Mouse (Mus musculus) lung, postnatal 0 days (tissue): ENCODE results near the gene Mark2. TPM values are rescaled to one million over a fixed set of nuclear protein-coding genes. Genes with fewer than 3 reads are reported as not detected.

Experiments
- ATAC-seq: fragments of 200-750 bp; cut with Nextera tagmentation; 2 replicates; pipeline ENCODE4 v1.8.0; 2017; ENCODE audit warnings: moderate library complexity
- DNase-seq: peaks from one replicate; pipeline ENCODE4 v3.0.0-alpha.2; 2016; ENCODE audit warnings: low spot score
- H3K27ac ChIP-seq: fragments of 300-500 bp; sonication (generic); 2 replicates; pipeline ENCODE4 v1.5.1; 2014; ENCODE audit warnings: antibody characterized with exemption, mild to moderate bottlenecking, low read length, mixed read lengths
- H3K27me3 ChIP-seq: fragments of 300-500 bp; sonication (generic); replicated peaks from 2 replicates; pipeline ENCODE4 v1.6.1; 2014; ENCODE audit warnings: low read length, mixed read lengths; ENCODE audit not compliant: insufficient read depth
- H3K36me3 ChIP-seq: fragments of 300-500 bp; sonication (generic); 2 replicates; pipeline ENCODE4 v1.6.1; 2014; ENCODE audit warnings: low read length, mixed read lengths; ENCODE audit not compliant: insufficient read depth
- H3K4me1 ChIP-seq: fragments of 300-500 bp; sonication (generic); 2 replicates; pipeline ENCODE4 v1.6.1; 2014; ENCODE audit warnings: antibody characterized with exemption, low read depth, low read length, mixed read lengths; ENCODE audit not compliant: insufficient read depth
- H3K4me2 ChIP-seq: fragments of 300-500 bp; sonication (generic); replicated peaks from 2 replicates; pipeline ENCODE4 v1.6.1; 2014; ENCODE audit warnings: low read depth, mild to moderate bottlenecking, low read length, moderate library complexity, mixed read lengths
- H3K4me3 ChIP-seq: fragments of 300-500 bp; sonication (generic); 2 replicates; pipeline ENCODE4 v1.5.1; 2014; ENCODE audit warnings: low read depth, low read length
- H3K9ac ChIP-seq: fragments of 300-500 bp; sonication (generic); replicated peaks from 2 replicates; pipeline ENCODE4 v1.6.1; 2014; ENCODE audit warnings: low read depth, mild to moderate bottlenecking
- H3K9me3 ChIP-seq: fragments of 300-500 bp; sonication (generic); 2 replicates; pipeline ENCODE4 v1.6.1; 2016; ENCODE audit warnings: low read length, mixed read lengths
- CTCF ChIP-seq: IDR thresholded peaks from 2 replicates; pipeline ENCODE4 v1.5.1; 2016; ENCODE audit warnings: antibody characterized with exemption, mild to moderate bottlenecking
- EP300 ChIP-seq: IDR thresholded peaks from 2 replicates; pipeline ENCODE4 v1.6.1; 2016; ENCODE audit warnings: antibody characterized with exemption, mild to moderate bottlenecking, control low read depth
- WGBS: fragments of 180-500 bp; shearing (Covaris S2); extraction: QIAGEN DNeasy Blood & Tissue Kit; methylation state at CpG from one replicate; pipeline ENCODE4 v1.1.7; 2014; 5-methylcytosine and 5-hydroxymethylcytosine counted together
- polyA plus RNA-seq: library from polyadenylated mRNA; unstranded; fragments of >200 nt; fragmentation: Nextera tagmentation; extraction: Ambion mirVana; gene quantifications from 2 replicates; pipeline ENCODE4 v1.2.1, GENCODE M21; 2015

Mark2 gene
- polyA plus RNA-seq, 1 experiment from 2014 or later, result 29.8 TPM

DNA sequence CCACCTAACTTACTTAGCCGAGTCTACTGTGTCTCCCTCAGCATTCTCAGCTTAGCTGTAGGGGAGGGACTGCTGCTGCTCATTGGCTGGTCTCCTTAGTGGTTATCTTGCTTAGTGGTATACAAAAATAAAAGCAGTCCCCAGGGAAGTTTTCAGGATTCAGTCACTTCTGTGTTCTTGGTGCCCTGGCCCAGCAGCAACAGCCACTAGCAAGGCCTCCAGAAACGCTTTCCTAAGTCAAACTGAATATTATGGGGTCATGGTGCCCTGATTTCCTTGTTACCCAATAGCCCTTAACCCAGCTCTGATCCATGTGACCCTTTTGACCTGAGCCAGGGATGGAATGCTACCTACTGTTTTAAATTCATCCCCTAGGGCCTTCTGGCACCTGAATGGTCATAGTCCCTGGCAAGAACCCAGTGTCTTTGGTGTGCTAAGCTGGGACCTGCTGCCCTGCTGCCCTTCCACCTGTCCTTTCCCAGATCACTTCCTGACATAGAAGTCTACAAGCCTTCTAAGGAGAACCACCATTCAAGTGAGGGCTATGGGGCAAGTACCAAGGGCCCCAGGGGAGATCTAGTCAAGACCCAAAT is 31.8 kb downstream of the Mark2 start:
- H3K27me3 ChIP-seq, result no peaks in the 10 kb centered on the region
- H3K4me2 ChIP-seq, result no peak overlapping the region
- peak overlapping the region; percentile 81 for H3K27ac ChIP-seq
- ATAC-seq (no peak), DNase-seq (no peak)
- H3K36me3 ChIP-seq, result no peaks in the 10 kb centered on the region
- no peaks in the 10 kb centered on the region for H3K9me3 ChIP-seq
- H3K9ac ChIP-seq, result no peak overlapping the region
- WGBS, result 50% methylated on average over 2 of the region's 2 CpGs
- H3K4me1 ChIP-seq, result peaks cover 38% of the 10 kb centered on the region
- H3K4me3 ChIP-seq, result no peak overlapping the region
- TF ChIP-seq CTCF (no peak), EP300 (no peak)

DNA sequence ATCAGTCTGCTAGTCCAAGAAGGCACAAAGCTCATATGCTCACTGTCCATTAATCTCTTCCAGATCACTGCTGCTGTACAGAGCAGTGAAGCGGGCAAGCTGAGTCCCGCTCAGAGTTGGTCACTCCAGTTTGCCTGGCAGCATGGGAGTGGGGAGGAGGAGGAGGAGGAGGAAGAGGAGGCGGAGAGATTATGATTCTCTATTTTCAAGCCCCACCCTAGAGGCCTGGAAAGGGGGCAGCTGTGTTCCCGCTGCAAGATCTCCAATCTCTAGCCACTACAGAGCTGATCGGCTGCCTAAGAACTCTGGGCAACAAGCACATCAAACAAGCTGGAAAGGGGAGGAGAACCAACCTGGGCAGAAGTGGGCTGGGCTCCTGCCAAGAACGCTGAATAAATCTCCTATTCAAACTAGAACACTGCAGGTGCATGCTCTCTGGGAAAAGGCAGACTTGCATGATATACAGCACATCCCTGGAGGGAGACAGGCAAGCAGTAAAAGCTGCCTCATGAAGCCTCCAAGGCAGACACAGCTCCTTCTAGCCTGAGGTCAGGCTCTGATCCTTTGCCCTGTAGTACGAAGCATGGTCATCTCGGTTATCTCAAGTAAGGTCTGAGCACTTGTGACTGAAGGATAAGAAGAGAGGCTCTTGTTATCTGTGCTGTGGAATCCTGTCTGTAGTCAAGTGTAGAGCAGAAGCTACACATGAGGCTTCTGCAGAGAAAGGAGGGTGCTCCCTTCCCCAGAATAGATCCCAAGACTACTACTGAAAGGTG is 33.5 kb downstream of the Mark2 start:
- Histone ChIP-seq H3K9me3 (no peaks in the 10 kb centered on the region), H3K4me3 (no peak overlapping the region), H3K27ac (peak overlapping the region; percentile 62), H3K36me3 (no peaks in the 10 kb centered on the region), H3K9ac (no peak overlapping the region), H3K27me3 (no peaks in the 10 kb centered on the region), H3K4me1 (peaks cover 38% of the 10 kb centered on the region), H3K4me2 (no peak overlapping the region)
- DNase-seq (peak; percentile 75), ATAC-seq (peak; percentile 48)
- 41% methylated on average over 8 of the region's 8 CpGs for WGBS
- no peak for TF ChIP-seq EP300
- TF ChIP-seq CTCF, result no peak

DNA sequence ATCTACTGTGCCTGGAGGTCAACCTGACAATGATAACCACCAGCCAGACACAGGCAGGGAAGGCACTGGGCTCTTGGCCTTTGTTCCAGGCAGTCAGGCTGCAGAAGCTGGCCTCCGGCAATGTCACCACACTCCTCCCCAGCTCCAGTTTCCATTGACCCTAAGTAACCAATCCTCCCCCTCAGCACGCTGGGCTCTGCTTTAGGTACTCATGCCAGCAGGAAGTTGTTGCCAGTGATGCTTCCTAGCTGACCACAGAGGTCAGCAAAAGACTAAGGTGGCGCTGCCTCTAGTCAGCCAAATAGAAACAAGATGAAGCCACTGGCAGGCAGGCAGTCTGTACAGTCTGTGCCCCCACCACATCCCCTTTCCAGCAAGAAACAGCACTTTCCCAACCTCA is 34.7 kb downstream of the Mark2 start:
- DNase-seq, result peak; percentile 64

DNA sequence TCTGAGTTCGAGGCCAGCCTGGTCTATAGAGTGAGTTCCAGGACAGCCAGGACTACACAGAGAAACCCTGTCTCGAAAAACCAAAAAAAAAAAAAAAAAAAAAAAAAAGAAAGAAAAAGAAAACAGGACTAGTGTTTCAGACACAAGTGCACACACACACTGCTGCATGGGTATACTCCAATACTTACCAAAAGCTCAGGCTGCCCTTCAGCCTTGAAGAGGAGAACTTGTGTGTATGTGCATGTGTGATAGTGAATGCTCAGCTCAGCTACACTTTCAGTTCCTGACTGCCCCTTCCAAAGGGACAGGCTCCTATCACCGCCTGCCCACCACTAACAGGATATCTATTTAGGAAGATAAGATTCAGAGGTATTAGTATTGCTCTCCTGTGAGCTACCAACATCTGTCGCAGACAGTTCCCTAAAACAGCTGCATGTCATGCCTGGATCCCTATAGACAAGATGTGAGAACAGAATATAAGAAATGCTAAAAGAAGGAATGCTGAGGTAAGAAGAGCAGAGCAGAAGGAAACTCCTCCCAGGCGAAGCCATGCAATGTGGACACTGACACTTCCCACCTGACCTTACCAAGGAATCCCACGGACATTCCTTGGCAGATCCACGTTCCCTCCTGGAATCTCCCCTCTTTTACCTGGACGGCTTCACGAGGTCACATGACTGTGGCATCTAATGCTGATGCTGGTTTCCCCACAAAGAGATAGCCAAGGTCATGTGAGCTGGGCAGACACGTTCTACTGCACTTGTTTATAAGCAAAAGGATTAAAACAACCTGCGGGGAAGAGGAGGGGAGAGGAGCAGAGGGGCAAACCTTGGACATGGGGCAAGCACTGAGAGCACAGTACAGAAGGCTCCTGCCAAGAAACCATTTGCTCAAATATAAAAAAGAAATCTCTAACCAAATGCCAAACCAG is 36.0 kb downstream of the Mark2 start:
- H3K9ac ChIP-seq, result no peak overlapping the region
- no peak overlapping the region for H3K27ac ChIP-seq
- no peak for TF ChIP-seq EP300
- TF ChIP-seq CTCF, result no peak
- no peaks in the 10 kb centered on the region for H3K27me3 ChIP-seq
- ATAC-seq (no peak), DNase-seq (no peak)
- no peak overlapping the region for H3K4me2 ChIP-seq
- H3K4me3 ChIP-seq, result no peak overlapping the region
- no peaks in the 10 kb centered on the region for H3K36me3 ChIP-seq
- WGBS, result 59% methylated on average over 10 of the region's 11 CpGs
- peaks cover 33% of the 10 kb centered on the region for H3K4me1 ChIP-seq
- H3K9me3 ChIP-seq, result no peaks in the 10 kb centered on the region

More for the DNA sequence above, 34.7 kb downstream of the Mark2 start:
- 34% methylated on average over 3 of the region's 3 CpGs for WGBS
- H3K27me3 ChIP-seq, result no peaks in the 10 kb centered on the region
- no peak for ATAC-seq
- H3K4me2 ChIP-seq, result no peak overlapping the region
- peaks cover 38% of the 10 kb centered on the region for H3K4me1 ChIP-seq
- no peak overlapping the region for H3K9ac ChIP-seq
- H3K36me3 ChIP-seq, result no peaks in the 10 kb centered on the region
- H3K9me3 ChIP-seq, result no peaks in the 10 kb centered on the region
- peak overlapping the region; percentile 62 for H3K27ac ChIP-seq
- TF ChIP-seq EP300 (no peak), CTCF (0 out of 2 replicates have a peak, but pooled peaks have one; percentile 1)
- H3K4me3 ChIP-seq, result no peak overlapping the region

DNA sequence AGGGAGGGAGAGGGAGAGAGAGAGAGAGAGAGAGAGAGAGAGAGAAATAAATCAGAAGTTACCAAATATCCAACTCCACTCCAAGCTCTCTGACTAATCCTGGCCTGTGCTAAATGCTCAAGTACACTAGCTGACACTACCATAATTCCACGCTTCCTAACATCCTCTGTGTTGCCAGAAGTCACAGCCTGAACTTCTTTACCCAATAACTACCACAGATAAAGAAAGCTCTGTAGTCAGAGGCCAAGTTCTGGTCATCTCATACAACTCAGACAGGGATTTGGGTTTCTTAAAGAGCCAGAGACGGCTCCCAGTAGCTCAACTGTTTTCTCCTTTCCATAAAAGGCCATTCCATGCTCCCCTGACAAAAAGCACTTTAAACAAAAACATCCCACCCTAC is 36.9 kb downstream of the Mark2 start:
- H3K27ac ChIP-seq, result no peak overlapping the region
- H3K4me1 ChIP-seq, result peaks cover 29% of the 10 kb centered on the region
- ATAC-seq (peak; percentile 47), DNase-seq (peak; percentile 82)
- no peak overlapping the region for H3K4me3 ChIP-seq
- H3K36me3 ChIP-seq, result no peaks in the 10 kb centered on the region
- TF ChIP-seq EP300 (no peak), CTCF (no peak)
- H3K27me3 ChIP-seq, result no peaks in the 10 kb centered on the region
- H3K9me3 ChIP-seq, result no peaks in the 10 kb centered on the region
- H3K9ac ChIP-seq, result no peak overlapping the region
- 50% methylated on average over 2 of the region's 2 CpGs for WGBS
- H3K4me2 ChIP-seq, result no peak overlapping the region

DNA sequence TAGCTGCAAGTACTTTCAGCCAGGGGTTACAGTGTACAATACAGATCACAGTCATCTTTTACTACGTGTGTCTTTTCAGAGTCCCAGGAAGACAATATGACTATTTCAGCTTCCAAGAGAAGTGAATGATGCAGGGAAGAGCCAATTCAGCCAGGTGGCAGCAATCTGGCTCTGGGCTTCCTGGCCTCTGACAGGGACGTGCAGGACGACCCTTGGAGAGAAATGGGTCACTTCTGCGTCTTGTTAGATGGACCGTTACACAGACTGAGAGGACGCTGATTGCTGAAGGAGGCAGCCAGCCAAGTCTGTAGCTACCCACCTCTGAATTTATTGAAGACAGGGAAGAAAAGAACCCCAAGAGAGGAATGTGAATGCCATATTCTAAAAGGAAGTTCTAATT is 37.9 kb downstream of the Mark2 start:
- no peak overlapping the region for H3K4me3 ChIP-seq
- no peak for ATAC-seq
- no peak overlapping the region for H3K9ac ChIP-seq
- no peaks in the 10 kb centered on the region for H3K36me3 ChIP-seq
- no peak for DNase-seq
- H3K4me1 ChIP-seq, result peaks cover 25% of the 10 kb centered on the region
- no peaks in the 10 kb centered on the region for H3K9me3 ChIP-seq
- H3K27ac ChIP-seq, result no peak overlapping the region
- TF ChIP-seq CTCF (peak; percentile 18; the same call in 1 of the 2 replicates), EP300 (no peak)
- no peak overlapping the region for H3K4me2 ChIP-seq
- WGBS, result 55% methylated on average over 6 of the region's 6 CpGs
- H3K27me3 ChIP-seq, result no peaks in the 10 kb centered on the region
